Mouse (Mus musculus): Measurements from ENCODE around the gene Irf1. TPM values are rescaled to one million over a fixed set of nuclear protein-coding genes. Genes with fewer than 3 reads are reported as not detected.

Gene Irf1
- polyA plus RNA-seq, 1 experiment from 2014 or later: 14.6 TPM

DNA sequence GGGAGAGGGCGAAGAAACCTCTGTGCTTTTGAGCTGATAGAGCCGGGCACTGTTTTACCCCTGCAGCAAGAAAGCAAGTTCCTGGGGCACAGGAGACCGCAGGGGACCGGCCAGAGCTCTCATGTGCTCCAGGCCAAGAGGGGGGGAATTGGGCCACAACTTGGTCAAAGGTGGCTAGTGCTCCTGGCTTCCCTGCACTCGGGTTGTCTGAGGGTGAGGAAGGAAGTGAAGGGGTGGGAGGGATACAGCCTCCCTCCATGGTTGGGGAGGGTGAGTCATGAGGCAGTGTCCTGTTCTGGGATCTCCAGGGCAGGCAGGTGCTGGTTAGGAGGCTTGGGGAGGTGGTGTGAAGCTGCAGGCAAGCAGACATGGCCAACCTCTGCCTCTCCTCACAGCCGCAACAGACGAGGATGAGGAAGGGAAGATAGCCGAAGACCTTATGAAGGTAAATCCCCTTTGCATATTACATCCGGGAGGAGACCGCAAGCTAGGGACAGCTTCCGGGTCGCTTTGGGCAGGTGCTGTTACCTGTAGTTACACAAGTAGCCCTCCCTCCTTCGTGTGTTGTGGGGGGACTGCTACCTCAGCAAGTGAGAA lies 4.9 kb downstream of the Irf1 start:
- Histone ChIP-seq H3K9me3 (no peaks in the 10 kb centered on the region), H3K4me1 (peaks cover 16% of the 10 kb centered on the region), H3K36me3 (peaks cover 50% of the 10 kb centered on the region), H3K27me3 (no peaks in the 10 kb centered on the region), H3K4me3 (no peak overlapping the region), H3K27ac (no peak overlapping the region), H3K9ac (no peak overlapping the region), H3K4me2 (no peak overlapping the region)
- ATAC-seq (ENCODE audit: insufficient number of reproducible peaks, low FRiP score, low TSS enrichment, low read depth): no peak
- 85% methylated on average over 13 of the region's 13 CpGs for WGBS

DNA sequence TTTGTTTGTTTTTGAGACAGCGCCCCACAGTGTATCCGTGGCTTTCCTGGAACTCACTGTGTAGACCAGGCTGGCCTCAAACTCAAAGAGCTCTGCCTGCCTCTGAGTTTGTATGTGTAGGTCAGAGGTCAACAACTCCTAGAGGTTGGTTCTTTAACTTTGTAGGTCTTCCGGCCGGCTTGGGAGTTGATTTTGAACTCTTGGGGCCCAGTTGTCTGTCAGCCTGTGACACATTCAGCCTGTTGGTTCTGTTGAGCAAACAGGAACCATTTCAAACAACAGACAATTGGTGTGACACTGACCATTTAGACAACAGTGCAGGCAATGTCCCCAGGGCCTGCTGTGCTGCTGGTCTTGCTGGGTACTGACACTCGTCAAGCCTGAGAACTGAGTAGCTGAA lies 7.9 kb downstream of the Irf1 start:
- no peak overlapping the region for H3K4me3 ChIP-seq
- ATAC-seq (ENCODE audit: insufficient number of reproducible peaks, low FRiP score, low TSS enrichment, low read depth): no peak
- peaks cover 50% of the 10 kb centered on the region for H3K36me3 ChIP-seq
- no peaks in the 10 kb centered on the region for H3K4me1 ChIP-seq
- no peak overlapping the region for H3K9ac ChIP-seq
- 80% methylated on average over 5 of the region's 5 CpGs for WGBS
- H3K4me2 ChIP-seq: no peak overlapping the region
- H3K27ac ChIP-seq: no peak overlapping the region
- no peaks in the 10 kb centered on the region for H3K9me3 ChIP-seq
- no peaks in the 10 kb centered on the region for H3K27me3 ChIP-seq

DNA sequence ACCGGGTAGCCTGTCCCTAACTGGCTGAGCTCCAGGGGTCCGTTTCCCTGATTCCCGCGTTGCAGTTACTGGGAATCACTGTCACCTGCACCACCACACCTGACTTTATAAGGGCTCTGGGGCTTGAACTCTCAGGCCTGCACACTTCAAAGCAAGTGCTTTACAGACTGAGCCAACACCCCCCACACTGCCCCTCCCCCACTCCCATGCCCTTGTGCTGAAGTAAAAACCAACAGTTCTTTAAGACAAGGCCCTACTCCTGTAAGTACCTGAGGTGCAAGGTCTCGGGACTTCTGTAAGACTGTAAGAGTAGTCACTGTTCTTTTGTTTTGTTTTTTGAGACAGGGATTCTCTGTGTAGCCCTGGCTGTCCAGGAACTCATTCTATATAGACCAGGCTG lies 8.6 kb downstream of the Irf1 start:
- Histone ChIP-seq H3K4me3 (no peak overlapping the region), H3K27me3 (no peaks in the 10 kb centered on the region), H3K36me3 (peaks cover 50% of the 10 kb centered on the region), H3K4me1 (no peaks in the 10 kb centered on the region), H3K4me2 (no peak overlapping the region), H3K9me3 (no peaks in the 10 kb centered on the region), H3K9ac (no peak overlapping the region), H3K27ac (no peak overlapping the region)
- no peak for ATAC-seq (ENCODE audit: insufficient number of reproducible peaks, low FRiP score, low TSS enrichment, low read depth)
- 74% methylated on average over 5 of the region's 5 CpGs for WGBS

DNA sequence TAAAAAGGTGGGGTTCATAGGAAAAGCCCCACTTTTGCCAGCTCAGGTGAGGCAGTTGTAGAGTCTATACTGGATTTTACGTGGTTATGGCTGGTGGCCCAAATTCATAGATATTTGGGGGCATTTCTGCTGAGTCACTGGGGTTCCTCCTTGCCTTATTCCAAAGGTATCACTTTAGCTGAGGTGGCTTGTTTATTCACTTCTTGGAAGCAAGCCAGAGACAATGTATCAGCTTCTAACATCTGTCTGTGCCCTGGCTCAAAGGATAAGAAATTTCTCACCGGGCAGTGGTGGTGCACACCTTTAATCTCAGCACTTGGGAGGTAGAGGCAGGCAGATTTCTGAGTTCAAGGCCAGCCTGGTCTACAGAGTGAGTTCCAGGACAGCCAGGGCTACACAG lies 10.0 kb downstream of the Irf1 start:
- WGBS: 73% methylated on average over 2 of the region's 2 CpGs

DNA sequence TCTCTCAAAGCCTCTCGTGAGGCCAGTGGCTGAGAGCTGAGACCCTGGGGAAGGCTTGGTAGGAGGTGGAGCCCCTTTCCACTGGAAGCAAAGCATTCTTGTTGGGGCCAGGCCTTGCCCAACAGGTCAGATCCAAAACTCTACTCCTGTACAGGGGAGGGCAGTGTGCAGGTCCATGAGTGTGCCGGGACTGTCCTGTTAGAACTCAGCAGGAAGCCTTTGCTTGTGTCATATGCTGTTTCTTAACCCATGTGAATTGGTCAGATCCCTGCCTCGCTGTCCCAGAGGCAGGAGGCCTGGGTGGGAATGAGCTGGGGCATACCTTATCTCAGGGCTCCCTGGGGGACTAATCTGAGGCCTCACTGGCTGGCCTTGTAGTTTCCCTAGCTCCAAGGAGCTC lies 10.4 kb downstream of the Irf1 start:
- WGBS: 67% methylated on average over 3 of the region's 3 CpGs
- Histone ChIP-seq H3K27me3 (no peaks in the 10 kb centered on the region), H3K4me2 (no peak overlapping the region), H3K36me3 (peaks cover 32% of the 10 kb centered on the region), H3K9ac (no peak overlapping the region), H3K27ac (no peak overlapping the region), H3K9me3 (no peaks in the 10 kb centered on the region), H3K4me3 (no peak overlapping the region), H3K4me1 (no peaks in the 10 kb centered on the region)
- ATAC-seq (ENCODE audit: insufficient number of reproducible peaks, low FRiP score, low TSS enrichment, low read depth): no peak

More for the DNA sequence above, 10.0 kb downstream of the Irf1 start:
- peaks cover 36% of the 10 kb centered on the region for H3K36me3 ChIP-seq
- ATAC-seq (ENCODE audit: insufficient number of reproducible peaks, low FRiP score, low TSS enrichment, low read depth): no peak
- H3K4me2 ChIP-seq: no peak overlapping the region
- H3K4me3 ChIP-seq: no peak overlapping the region
- H3K27ac ChIP-seq: no peak overlapping the region
- no peaks in the 10 kb centered on the region for H3K27me3 ChIP-seq
- H3K9ac ChIP-seq: no peak overlapping the region
- no peaks in the 10 kb centered on the region for H3K4me1 ChIP-seq
- H3K9me3 ChIP-seq: no peaks in the 10 kb centered on the region

DNA sequence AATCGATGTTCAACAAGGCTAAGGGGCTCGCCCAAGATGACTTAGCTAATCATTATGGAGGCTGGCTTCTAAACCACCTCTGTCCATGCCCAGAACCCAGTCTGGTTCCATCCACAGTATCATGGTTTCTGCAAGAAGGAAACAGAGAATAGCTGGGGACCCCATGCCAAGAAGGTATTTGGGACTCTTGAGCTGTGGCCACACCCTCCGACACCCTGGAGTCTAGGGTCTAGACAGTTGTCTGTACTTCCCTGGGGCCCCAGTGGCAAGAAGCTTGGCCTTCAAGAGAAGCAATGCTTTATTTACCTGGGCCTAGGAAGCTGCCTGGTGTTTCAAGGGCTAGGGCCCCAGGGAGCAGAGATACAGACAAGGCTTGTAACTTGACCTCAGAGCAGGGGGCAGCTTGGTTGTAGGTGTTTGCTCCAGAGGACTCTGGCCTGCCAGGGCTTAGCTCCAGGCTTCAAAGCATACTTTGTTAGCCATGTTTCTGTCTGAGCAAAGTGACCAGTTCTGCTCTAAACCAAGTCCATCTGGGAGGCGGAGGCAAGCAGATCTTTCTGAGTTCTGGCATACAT lies 11.5 kb downstream of the Irf1 start:
- WGBS: 86% methylated on average over 4 of the region's 4 CpGs
- ATAC-seq (ENCODE audit: insufficient number of reproducible peaks, low FRiP score, low TSS enrichment, low read depth): no peak
- H3K27me3 ChIP-seq: no peaks in the 10 kb centered on the region

DNA sequence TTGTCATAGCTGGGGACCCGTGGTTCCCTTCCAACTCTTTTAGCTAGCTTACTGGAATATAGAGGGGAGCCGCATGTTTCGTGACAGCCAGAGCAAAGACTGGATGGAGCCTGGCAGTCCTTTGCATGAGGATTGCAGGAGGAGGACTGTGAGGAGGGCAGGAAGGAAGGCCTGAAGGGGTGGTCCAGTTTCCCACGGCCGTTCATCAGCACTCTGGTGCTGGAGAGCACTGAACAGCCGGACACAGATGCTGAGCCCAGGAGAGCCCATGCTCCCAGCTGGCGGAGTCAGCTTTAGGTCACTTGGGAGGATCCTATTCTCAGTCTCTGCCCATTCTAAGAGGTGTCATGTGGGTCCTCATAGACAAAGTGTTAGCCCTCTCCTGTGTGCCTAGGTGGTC lies 12.2 kb downstream of the Irf1 start:
- no peak for ATAC-seq (ENCODE audit: insufficient number of reproducible peaks, low FRiP score, low TSS enrichment, low read depth)
- Histone ChIP-seq H3K27me3 (no peaks in the 10 kb centered on the region), H3K4me1 (no peaks in the 10 kb centered on the region; the same call in 1 of the 2 replicates), H3K9me3 (no peaks in the 10 kb centered on the region), H3K4me2 (no peak overlapping the region), H3K9ac (no peak overlapping the region), H3K36me3 (peaks cover 16% of the 10 kb centered on the region), H3K4me3 (no peak overlapping the region), H3K27ac (no peak overlapping the region)
- WGBS: 87% methylated on average over 7 of the region's 7 CpGs

More for the DNA sequence above, 11.5 kb downstream of the Irf1 start:
- no peaks in the 10 kb centered on the region for H3K9me3 ChIP-seq
- H3K4me3 ChIP-seq: no peak overlapping the region
- H3K27ac ChIP-seq: no peak overlapping the region
- H3K9ac ChIP-seq: no peak overlapping the region
- no peak overlapping the region for H3K4me2 ChIP-seq
- no peaks in the 10 kb centered on the region; the same call in 1 of the 2 replicates for H3K4me1 ChIP-seq
- peaks cover 23% of the 10 kb centered on the region for H3K36me3 ChIP-seq

DNA sequence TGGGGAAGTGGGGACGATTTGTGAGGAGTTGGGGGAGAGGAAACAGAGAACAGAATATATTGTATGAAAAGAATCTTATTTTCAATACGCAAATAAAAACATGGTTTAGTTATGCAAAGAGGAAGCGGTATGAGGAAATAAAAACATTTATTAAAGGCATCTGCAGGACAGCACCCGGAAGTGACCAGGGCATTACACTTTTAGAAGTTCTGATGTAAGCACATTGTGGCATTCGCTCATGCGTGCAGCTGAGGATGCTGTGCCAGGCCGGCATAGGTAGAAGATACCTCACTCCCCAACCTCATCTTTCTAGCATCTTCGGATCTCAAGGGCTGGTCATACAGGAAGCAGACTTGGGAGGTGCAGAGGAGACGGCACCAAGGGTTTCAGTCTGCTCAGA lies 13.5 kb downstream of the Irf1 start:
- WGBS: 85% methylated on average over 9 of the region's 9 CpGs
- peaks cover 4% of the 10 kb centered on the region for H3K36me3 ChIP-seq
- H3K9me3 ChIP-seq: no peaks in the 10 kb centered on the region
- no peaks in the 10 kb centered on the region for H3K27me3 ChIP-seq
- H3K27ac ChIP-seq: no peak overlapping the region
- no peak overlapping the region for H3K9ac ChIP-seq
- ATAC-seq (ENCODE audit: insufficient number of reproducible peaks, low FRiP score, low TSS enrichment, low read depth): no peak
- no peak overlapping the region for H3K4me2 ChIP-seq
- no peak overlapping the region for H3K4me3 ChIP-seq
- no peaks in the 10 kb centered on the region; the same call in 1 of the 2 replicates for H3K4me1 ChIP-seq

DNA sequence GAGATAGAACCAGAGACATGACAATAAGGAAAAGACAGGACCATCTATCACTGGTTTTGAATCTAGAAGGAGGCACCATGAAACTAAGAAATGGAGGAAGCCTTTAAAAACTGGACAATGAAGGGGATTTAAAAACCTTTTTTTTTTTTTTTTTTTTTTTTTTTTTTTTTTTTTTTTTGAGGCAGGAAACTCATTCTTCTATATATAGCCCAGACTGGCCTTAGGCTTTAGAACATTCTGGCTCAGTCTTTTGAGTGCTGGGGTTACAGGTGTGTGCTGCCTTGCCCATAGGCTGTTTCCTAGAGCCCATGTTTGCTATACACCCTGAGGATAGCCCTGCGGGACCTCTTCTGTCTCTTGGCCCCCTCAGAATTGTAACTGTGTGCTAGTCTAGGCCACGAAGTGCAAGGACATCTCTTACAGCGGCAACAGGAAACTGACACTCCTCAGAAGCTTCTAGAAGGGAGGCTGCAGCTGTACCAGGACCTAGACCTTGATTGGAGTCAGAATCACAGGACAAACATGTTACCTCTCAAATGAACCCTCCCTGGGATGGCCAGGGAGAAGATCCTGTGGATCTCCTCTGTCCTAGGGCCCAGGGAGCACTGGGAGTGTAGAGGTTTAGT lies 15.6 kb downstream of the Irf1 start:
- Histone ChIP-seq H3K36me3 (no peaks in the 10 kb centered on the region), H3K4me1 (no peaks in the 10 kb centered on the region; the same call in 1 of the 2 replicates), H3K4me3 (no peak overlapping the region), H3K27me3 (no peaks in the 10 kb centered on the region), H3K4me2 (no peak overlapping the region), H3K9me3 (no peaks in the 10 kb centered on the region), H3K27ac (no peak overlapping the region), H3K9ac (no peak overlapping the region)
- WGBS: 76% methylated on average over 3 of the region's 3 CpGs
- ATAC-seq (ENCODE audit: insufficient number of reproducible peaks, low FRiP score, low TSS enrichment, low read depth): no peak

DNA sequence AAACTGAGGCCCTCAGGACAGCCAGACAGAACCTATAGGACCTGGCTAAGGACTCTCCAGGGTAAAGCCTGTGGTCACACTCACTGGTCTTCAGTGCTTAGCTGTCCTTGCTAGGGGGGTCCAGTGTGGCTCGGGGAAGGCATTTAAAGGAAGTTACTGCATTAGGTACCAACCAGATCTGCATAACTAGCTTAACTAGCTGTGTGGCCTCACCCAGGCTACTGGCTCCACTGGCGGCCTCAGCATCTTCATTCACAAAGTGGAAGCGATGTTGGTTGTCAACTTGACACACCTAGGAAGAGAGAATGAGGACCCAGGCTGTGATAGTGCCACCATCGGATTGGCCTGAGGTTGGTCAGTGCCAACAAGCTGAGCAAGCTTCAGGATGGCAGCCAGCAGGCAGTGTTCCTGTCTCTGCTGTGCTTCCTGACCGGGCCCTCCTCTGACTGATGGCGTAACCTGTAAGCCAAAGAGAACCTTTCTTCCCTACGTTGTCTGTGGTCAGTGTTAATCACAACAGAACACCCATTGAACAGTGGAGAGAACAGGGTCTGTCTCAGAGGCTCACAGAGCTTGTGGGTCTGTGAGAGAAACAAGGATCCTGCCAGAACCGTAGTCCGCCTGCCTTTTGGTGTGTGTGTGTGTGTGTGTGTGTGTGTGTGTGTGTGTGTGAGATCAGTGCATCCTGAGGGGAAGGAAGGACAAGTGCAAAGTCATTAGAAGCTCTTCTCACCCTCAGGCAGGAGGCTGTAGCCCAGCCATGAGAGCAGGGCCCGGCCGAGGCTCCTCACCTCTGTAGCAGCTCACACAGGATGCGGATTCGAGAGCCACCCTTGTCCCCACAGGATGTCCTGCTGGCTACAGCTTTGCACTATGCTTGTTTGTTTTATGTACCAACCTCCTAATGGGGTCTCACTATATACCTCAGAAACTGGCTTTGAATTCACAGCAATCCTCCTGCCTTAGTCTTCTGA lies 16.5 kb downstream of the Irf1 start:
- no peaks in the 10 kb centered on the region for H3K36me3 ChIP-seq
- no peak for ATAC-seq (ENCODE audit: insufficient number of reproducible peaks, low FRiP score, low TSS enrichment, low read depth)
- no peak overlapping the region for H3K4me2 ChIP-seq
- no peaks in the 10 kb centered on the region for H3K27me3 ChIP-seq
- no peak overlapping the region for H3K27ac ChIP-seq
- no peaks in the 10 kb centered on the region for H3K9me3 ChIP-seq
- H3K4me1 ChIP-seq: no peaks in the 10 kb centered on the region; the same call in 1 of the 2 replicates
- no peak overlapping the region for H3K4me3 ChIP-seq
- H3K9ac ChIP-seq: no peak overlapping the region
- 75% methylated on average over 13 of the region's 13 CpGs for WGBS

DNA sequence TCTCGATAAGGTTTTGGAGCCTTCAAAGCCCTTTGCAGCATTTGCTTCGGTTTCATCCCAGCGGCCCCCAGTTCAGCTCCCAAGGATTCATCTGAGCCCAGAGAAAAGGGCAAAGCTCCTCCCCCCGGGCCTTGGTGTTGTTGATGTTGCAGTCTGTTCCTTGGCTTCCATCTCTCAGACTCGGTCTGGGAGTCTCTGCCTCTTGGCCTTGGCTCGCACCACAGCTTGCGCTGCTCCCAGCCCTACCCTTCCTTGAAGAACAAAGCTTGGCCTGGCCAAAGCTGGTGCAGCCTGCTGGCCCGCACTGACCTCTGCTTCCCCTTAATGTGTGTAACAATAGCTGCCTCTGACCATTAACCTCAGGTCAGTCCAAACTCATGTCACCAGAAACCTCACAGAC lies 18.4 kb downstream of the Irf1 start:
- no peak for ATAC-seq (ENCODE audit: insufficient number of reproducible peaks, low FRiP score, low TSS enrichment, low read depth)
- no peak overlapping the region for H3K27ac ChIP-seq
- H3K27me3 ChIP-seq: no peaks in the 10 kb centered on the region
- no peak overlapping the region for H3K4me2 ChIP-seq
- H3K9ac ChIP-seq: no peak overlapping the region
- WGBS: 80% methylated on average over 8 of the region's 8 CpGs
- H3K36me3 ChIP-seq: no peaks in the 10 kb centered on the region
- no peaks in the 10 kb centered on the region; the same call in 1 of the 2 replicates for H3K4me1 ChIP-seq
- no peaks in the 10 kb centered on the region for H3K9me3 ChIP-seq
- no peak overlapping the region for H3K4me3 ChIP-seq

DNA sequence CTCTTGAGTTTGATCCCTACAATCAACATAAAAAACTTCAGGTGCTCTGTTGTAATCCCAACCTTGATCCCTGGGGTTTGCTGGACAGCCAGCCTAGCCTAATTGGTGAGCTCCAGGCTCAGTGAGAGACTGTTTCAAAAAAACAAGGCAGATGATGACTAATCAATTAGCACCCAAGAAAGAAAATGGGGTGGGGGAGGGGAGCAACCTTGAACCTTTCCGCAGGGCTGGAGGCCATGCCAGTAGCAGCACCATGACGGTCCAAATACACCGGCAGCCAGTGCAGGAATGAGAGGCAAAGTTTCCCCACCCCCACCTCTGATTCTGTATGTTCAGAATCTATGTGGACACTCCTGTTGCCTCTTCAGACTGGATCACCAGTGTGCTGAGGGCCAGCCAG lies 19.5 kb downstream of the Irf1 start:
- no peak overlapping the region for H3K27ac ChIP-seq

More for the DNA sequence above, 19.5 kb downstream of the Irf1 start:
- Histone ChIP-seq H3K9ac (no peak overlapping the region), H3K4me3 (no peak overlapping the region), H3K4me2 (no peak overlapping the region), H3K9me3 (no peaks in the 10 kb centered on the region), H3K27me3 (no peaks in the 10 kb centered on the region), H3K36me3 (no peaks in the 10 kb centered on the region), H3K4me1 (peaks cover 8% of the 10 kb centered on the region)
- no peak for ATAC-seq (ENCODE audit: insufficient number of reproducible peaks, low FRiP score, low TSS enrichment, low read depth)
- WGBS: 60% methylated on average over 3 of the region's 3 CpGs
